Mouse (Mus musculus) hindbrain, embryonic 12.5 days (tissue): ENCODE measurements around the gene Cdkn1c. TPM values are rescaled to one million over a fixed set of nuclear protein-coding genes. Genes with fewer than 3 reads are reported as not detected.
A peak's percentile ranks its signal among the peaks of the same experiment; 100 is the strongest.

ENCODE experiments used
- ATAC-seq: fragments of 200-750 bp; cut with Nextera tagmentation; 2 replicates; pipeline ENCODE4 v1.8.0; 2017; ENCODE audit warnings: moderate TSS enrichment; ENCODE audit not compliant: low FRiP score
- H3K27ac ChIP-seq: fragments of 300-500 bp; sonication (generic); 2 replicates; pipeline ENCODE4 v1.5.1; 2016; ENCODE audit warnings: mild to moderate bottlenecking
- H3K27me3 ChIP-seq: fragments of 300-500 bp; sonication (generic); 2 replicates; pipeline ENCODE4 v1.6.1; 2016; ENCODE audit warnings: mild to moderate bottlenecking
- H3K36me3 ChIP-seq: fragments of 300-500 bp; sonication (generic); 2 replicates; pipeline ENCODE4 v1.6.1; 2016; ENCODE audit warnings: mild to moderate bottlenecking
- H3K4me1 ChIP-seq: fragments of 300-500 bp; sonication (generic); 2 replicates; pipeline ENCODE4 v1.6.1; 2016
- H3K4me2 ChIP-seq: fragments of 300-500 bp; sonication (generic); replicated peaks from 2 replicates; pipeline ENCODE4 v1.6.1; 2016; ENCODE audit warnings: mild to moderate bottlenecking
- H3K4me3 ChIP-seq: fragments of 300-500 bp; sonication (generic); 2 replicates; pipeline ENCODE4 v1.5.1; 2016; ENCODE audit warnings: mild to moderate bottlenecking
- H3K9ac ChIP-seq: fragments of 300-500 bp; sonication (generic); 2 replicates; pipeline ENCODE4 v1.6.1; 2016; ENCODE audit warnings: mild to moderate bottlenecking, moderate library complexity
- H3K9me3 ChIP-seq: fragments of 300-500 bp; sonication (generic); replicated peaks from 2 replicates; pipeline ENCODE4 v1.6.1; 2016; ENCODE audit warnings: mild to moderate bottlenecking
- WGBS: fragments of 180-500 bp; shearing (Covaris S2); methylation state at CpG from one replicate; pipeline ENCODE4 v1.1.7; 2016; 5-methylcytosine and 5-hydroxymethylcytosine counted together
- polyA plus RNA-seq: library from polyadenylated mRNA; unstranded; fragments of >200 nt; fragmentation: Nextera tagmentation; extraction: Ambion mirVana; gene quantifications from 2 replicates; pipeline ENCODE4 v1.2.1, GENCODE M21; 2016

The Cdkn1c gene
- polyA plus RNA-seq, 1 experiment from 2014 or later: 1,001 TPM

- WGBS: 64% methylated on average over 5 of the region's 5 CpGs
- no peak overlapping the region for H3K4me2 ChIP-seq
- H3K36me3 ChIP-seq: no peaks in the 10 kb centered on the region
- H3K9me3 ChIP-seq: no peaks in the 10 kb centered on the region
- H3K27me3 ChIP-seq: no peaks in the 10 kb centered on the region; the same call in none of the 2 replicates
- H3K4me3 ChIP-seq: no peak overlapping the region
- no peak overlapping the region for H3K27ac ChIP-seq
- ATAC-seq: no peak
- H3K9ac ChIP-seq: no peak overlapping the region
- H3K4me1 ChIP-seq: 0 out of 2 replicates have a peak, but pooled peaks cover 5% of the 10 kb centered on the region
These were observed 43.0 kb downstream of the Cdkn1c start for GRCm38 (mm10) chr7:143417875-143418274.

GRCm38 (mm10) chr7:143416406-143416805, 44.4 kb downstream of the Cdkn1c start:
- Histone ChIP-seq H3K9ac (no peak overlapping the region), H3K9me3 (no peaks in the 10 kb centered on the region), H3K27ac (no peak overlapping the region), H3K27me3 (no peaks in the 10 kb centered on the region; the same call in none of the 2 replicates), H3K36me3 (no peaks in the 10 kb centered on the region), H3K4me2 (no peak overlapping the region), H3K4me1 (0 out of 2 replicates have a peak, but pooled peaks cover 5% of the 10 kb centered on the region), H3K4me3 (no peak overlapping the region)
- no peak for ATAC-seq
- 80% methylated on average over 12 of the region's 12 CpGs for WGBS

- Histone ChIP-seq H3K27ac (peak overlapping the region; percentile 31; the same call in 1 of the 2 replicates), H3K9me3 (no peaks in the 10 kb centered on the region), H3K4me3 (no peak overlapping the region), H3K4me1 (0 out of 2 replicates have a peak, but pooled peaks cover 5% of the 10 kb centered on the region), H3K4me2 (no peak overlapping the region), H3K36me3 (no peaks in the 10 kb centered on the region), H3K9ac (no peak overlapping the region), H3K27me3 (no peaks in the 10 kb centered on the region; the same call in 1 of the 2 replicates)
- no peak for ATAC-seq
- WGBS: 55% methylated on average over 4 of the region's 4 CpGs
These were observed 45.8 kb downstream of the Cdkn1c start for GRCm38 (mm10) chr7:143415070-143415469.

GRCm38 (mm10) chr7:143412606-143413005, 48.2 kb downstream of the Cdkn1c start:
- H3K4me2 ChIP-seq: no peak overlapping the region
- H3K27me3 ChIP-seq: no peaks in the 10 kb centered on the region; the same call in 1 of the 2 replicates
- H3K9me3 ChIP-seq: no peaks in the 10 kb centered on the region
- no peak overlapping the region for H3K4me3 ChIP-seq
- H3K9ac ChIP-seq: no peak overlapping the region
- peaks cover 19% of the 10 kb centered on the region for H3K4me1 ChIP-seq
- no peaks in the 10 kb centered on the region for H3K36me3 ChIP-seq
- 74% methylated on average over 6 of the region's 6 CpGs for WGBS
- no peak overlapping the region for H3K27ac ChIP-seq
- no peak for ATAC-seq

- ATAC-seq: no peak
- Histone ChIP-seq H3K9ac (peak overlapping the region; percentile 32; the same call in 1 of the 2 replicates), H3K27me3 (0 out of 2 replicates have a peak, but pooled peaks cover 3% of the 10 kb centered on the region), H3K9me3 (no peaks in the 10 kb centered on the region), H3K4me1 (peaks cover 15% of the 10 kb centered on the region), H3K27ac (peak overlapping the region; percentile 30; the same call in 1 of the 2 replicates), H3K4me2 (no peak overlapping the region), H3K36me3 (no peaks in the 10 kb centered on the region), H3K4me3 (no peak overlapping the region)
- 47% methylated on average over 13 of the region's 13 CpGs for WGBS
These were observed 52.2 kb downstream of the Cdkn1c start for GRCm38 (mm10) chr7:143408615-143409021.

Other genes starting within 250 kb of the Cdkn1c start
- gene Slc22a18, start 12.7 kb upstream of the Cdkn1c start, polyA plus RNA-seq: 0.63 and 0.72 TPM in 2 replicates
- gene Phlda2, start 42.1 kb upstream of the Cdkn1c start, polyA plus RNA-seq: 3.3 TPM in 2 replicates
- 321 and 332 TPM in 2 replicates for gene Nap1l4, start 88.1 kb upstream of the Cdkn1c start, polyA plus RNA-seq
- gene Cars, start 139.0 kb upstream of the Cdkn1c start, polyA plus RNA-seq: 57.1 and 61.6 TPM in 2 replicates
- 0.12 and 0.35 TPM in 2 replicates for gene Tnfrsf26, start 167.7 kb upstream of the Cdkn1c start, polyA plus RNA-seq
- 8.3 and 8.8 TPM in 2 replicates for gene Tnfrsf22, start 188.6 kb upstream of the Cdkn1c start, polyA plus RNA-seq
- 0.63 and 0.80 TPM in 2 replicates for gene Tnfrsf23, start 224.8 kb upstream of the Cdkn1c start, polyA plus RNA-seq